Mouse (Mus musculus) lung, embryonic 16.5 days (tissue): ENCODE results near the gene Tex35. TPM values are rescaled to one million over a fixed set of nuclear protein-coding genes. Genes with fewer than 3 reads are reported as not detected.

Experiments
- ATAC-seq: fragments of 200-750 bp; cut with Nextera tagmentation; 2 replicates; pipeline ENCODE4 v1.8.0; 2017; ENCODE audit warnings: low read depth, mild to moderate bottlenecking, moderate library complexity
- H3K27ac ChIP-seq: fragments of 300-500 bp; sonication (generic); 2 replicates; pipeline ENCODE4 v1.5.1; 2014; ENCODE audit warnings: mild to moderate bottlenecking, control low read depth, low read length
- H3K27me3 ChIP-seq: fragments of 300-500 bp; sonication (generic); 2 replicates; pipeline ENCODE4 v1.6.1; 2014; ENCODE audit warnings: low read depth, low read length, mixed read lengths; ENCODE audit not compliant: control insufficient read depth, insufficient read depth
- H3K36me3 ChIP-seq: fragments of 300-500 bp; sonication (generic); 2 replicates; pipeline ENCODE4 v1.6.1; 2014; ENCODE audit warnings: low read length; ENCODE audit not compliant: control insufficient read depth, insufficient read depth
- H3K4me1 ChIP-seq: fragments of 300-500 bp; sonication (generic); replicated peaks from 2 replicates; pipeline ENCODE4 v1.6.1; 2014; ENCODE audit warnings: low read length, mixed read lengths; ENCODE audit not compliant: control insufficient read depth, insufficient read depth
- H3K4me2 ChIP-seq: fragments of 300-500 bp; sonication (generic); 2 replicates; pipeline ENCODE4 v1.6.1; 2014; ENCODE audit warnings: low read depth, low read length, control low read depth
- H3K4me3 ChIP-seq: fragments of 300-500 bp; sonication (generic); 2 replicates; pipeline ENCODE4 v1.5.1; 2014; ENCODE audit warnings: mild to moderate bottlenecking, low read length, control low read depth
- H3K9ac ChIP-seq: fragments of 300-500 bp; sonication (generic); 2 replicates; pipeline ENCODE4 v1.6.1; 2014; ENCODE audit warnings: low read length, control low read depth
- H3K9me3 ChIP-seq: fragments of 300-500 bp; sonication (generic); 2 replicates; pipeline ENCODE4 v1.6.1; 2016; ENCODE audit warnings: low read length; ENCODE audit not compliant: control insufficient read depth
- WGBS: fragments of 180-500 bp; shearing (Covaris S2); extraction: QIAGEN DNeasy Blood & Tissue Kit; methylation state at CpG from one replicate; pipeline ENCODE4 v1.1.7; 2014; 5-methylcytosine and 5-hydroxymethylcytosine counted together
- polyA plus RNA-seq: library from polyadenylated mRNA; unstranded; fragments of >200 nt; fragmentation: Nextera tagmentation; extraction: Ambion mirVana; gene quantifications from 2 replicates; pipeline ENCODE4 v1.2.1, GENCODE M21; 2015

Tex35 gene
- polyA plus RNA-seq, 1 experiment from 2014 or later: not detected

GRCm38 (mm10) chr1:157123836-157124235 is 15.4 kb upstream of the Tex35 start:
- Histone ChIP-seq H3K4me2 (no peak overlapping the region), H3K4me3 (no peak overlapping the region), H3K27me3 (no peaks in the 10 kb centered on the region), H3K4me1 (no peaks in the 10 kb centered on the region), H3K27ac (no peak overlapping the region), H3K36me3 (no peaks in the 10 kb centered on the region), H3K9me3 (no peaks in the 10 kb centered on the region), H3K9ac (no peak overlapping the region)
- no peak for ATAC-seq
- WGBS: 55% methylated on average over 3 of the region's 3 CpGs

GRCm38 (mm10) chr1:157119168-157119567 is 10.7 kb upstream of the Tex35 start:
- Histone ChIP-seq H3K9ac (no peak overlapping the region), H3K4me2 (no peak overlapping the region), H3K4me3 (no peak overlapping the region), H3K9me3 (0 out of 2 replicates have a peak, but pooled peaks cover 2% of the 10 kb centered on the region), H3K27ac (no peak overlapping the region), H3K36me3 (no peaks in the 10 kb centered on the region), H3K4me1 (no peaks in the 10 kb centered on the region; the same call in none of the 2 replicates), H3K27me3 (no peaks in the 10 kb centered on the region)
- no peak for ATAC-seq
- 71% methylated on average over 6 of the region's 6 CpGs for WGBS

GRCm38 (mm10) chr1:157117440-157117839 is 9.0 kb upstream of the Tex35 start:
- H3K9me3 ChIP-seq: 0 out of 2 replicates have a peak, but pooled peaks cover 2% of the 10 kb centered on the region
- 67% methylated on average over 3 of the region's 3 CpGs for WGBS
- no peak overlapping the region for H3K9ac ChIP-seq
- H3K27ac ChIP-seq: no peak overlapping the region
- H3K4me2 ChIP-seq: no peak overlapping the region
- no peaks in the 10 kb centered on the region for H3K27me3 ChIP-seq
- peak; percentile 92 for ATAC-seq
- H3K36me3 ChIP-seq: no peaks in the 10 kb centered on the region
- no peak overlapping the region for H3K4me3 ChIP-seq
- no peaks in the 10 kb centered on the region; the same call in none of the 2 replicates for H3K4me1 ChIP-seq

- H3K36me3 ChIP-seq: no peaks in the 10 kb centered on the region
- H3K27me3 ChIP-seq: no peaks in the 10 kb centered on the region
- H3K4me2 ChIP-seq: no peak overlapping the region
- H3K9me3 ChIP-seq: 0 out of 2 replicates have a peak, but pooled peaks cover 2% of the 10 kb centered on the region
- WGBS: 77% methylated on average over 2 of the region's 2 CpGs
- ATAC-seq: no peak
- H3K27ac ChIP-seq: no peak overlapping the region
- H3K4me3 ChIP-seq: no peak overlapping the region
- no peaks in the 10 kb centered on the region; the same call in none of the 2 replicates for H3K4me1 ChIP-seq
- H3K9ac ChIP-seq: no peak overlapping the region
Measured at GRCm38 (mm10) chr1:157114492-157114891, 6.0 kb upstream of the Tex35 start.

GRCm38 (mm10) chr1:157110287-157110835 is 1.9 kb upstream of the Tex35 start:
- Histone ChIP-seq H3K4me2 (no peak overlapping the region), H3K27me3 (no peaks in the 10 kb centered on the region), H3K9ac (no peak overlapping the region), H3K4me3 (no peak overlapping the region), H3K4me1 (no peaks in the 10 kb centered on the region), H3K9me3 (0 out of 2 replicates have a peak, but pooled peaks cover 2% of the 10 kb centered on the region), H3K27ac (no peak overlapping the region), H3K36me3 (no peaks in the 10 kb centered on the region)
- 58% methylated on average over 6 of the region's 6 CpGs for WGBS
- no peak for ATAC-seq

GRCm38 (mm10) chr1:157101122-157101865 is 7.2 kb downstream of the Tex35 start:
- 11% methylated on average over 19 of the region's 19 CpGs for WGBS
- peak overlapping the region; percentile 40 for H3K4me3 ChIP-seq
- H3K9ac ChIP-seq: peak overlapping the region; percentile 45
- peak overlapping the region; percentile 52 for H3K4me2 ChIP-seq
- H3K27me3 ChIP-seq: no peaks in the 10 kb centered on the region
- H3K4me1 ChIP-seq: 0 out of 2 replicates have a peak, but pooled peaks cover 8% of the 10 kb centered on the region
- no peak overlapping the region for H3K27ac ChIP-seq
- no peaks in the 10 kb centered on the region for H3K36me3 ChIP-seq
- peak; percentile 87 for ATAC-seq
- no peaks in the 10 kb centered on the region for H3K9me3 ChIP-seq

- Histone ChIP-seq H3K27me3 (no peaks in the 10 kb centered on the region), H3K4me1 (no peaks in the 10 kb centered on the region), H3K36me3 (no peaks in the 10 kb centered on the region), H3K27ac (no peak overlapping the region), H3K4me3 (no peak overlapping the region), H3K4me2 (no peak overlapping the region), H3K9me3 (no peaks in the 10 kb centered on the region), H3K9ac (no peak overlapping the region)
- WGBS: 79% methylated on average over 4 of the region's 4 CpGs
- ATAC-seq: no peak
Measured at GRCm38 (mm10) chr1:157095534-157095933, 12.9 kb downstream of the Tex35 start.

- no peaks in the 10 kb centered on the region for H3K4me1 ChIP-seq
- 100% methylated on average over 1 of the region's 1 CpGs for WGBS
- no peaks in the 10 kb centered on the region for H3K27me3 ChIP-seq
- no peak overlapping the region for H3K27ac ChIP-seq
- H3K36me3 ChIP-seq: no peaks in the 10 kb centered on the region
- no peak for ATAC-seq
- H3K9me3 ChIP-seq: no peaks in the 10 kb centered on the region
- H3K9ac ChIP-seq: no peak overlapping the region
- H3K4me3 ChIP-seq: no peak overlapping the region
- H3K4me2 ChIP-seq: no peak overlapping the region
Measured at GRCm38 (mm10) chr1:157092622-157093021, 15.9 kb downstream of the Tex35 start.

GRCm38 (mm10) chr1:157092140-157092539 is 16.3 kb downstream of the Tex35 start:
- no peak overlapping the region for H3K27ac ChIP-seq
- H3K4me3 ChIP-seq: no peak overlapping the region
- no peak for ATAC-seq
- WGBS: 56% methylated on average over 4 of the region's 4 CpGs
- H3K9me3 ChIP-seq: no peaks in the 10 kb centered on the region
- no peak overlapping the region for H3K4me2 ChIP-seq
- no peaks in the 10 kb centered on the region for H3K27me3 ChIP-seq
- no peak overlapping the region for H3K9ac ChIP-seq
- H3K36me3 ChIP-seq: no peaks in the 10 kb centered on the region
- H3K4me1 ChIP-seq: no peaks in the 10 kb centered on the region
